In the genomic region with DNA sequence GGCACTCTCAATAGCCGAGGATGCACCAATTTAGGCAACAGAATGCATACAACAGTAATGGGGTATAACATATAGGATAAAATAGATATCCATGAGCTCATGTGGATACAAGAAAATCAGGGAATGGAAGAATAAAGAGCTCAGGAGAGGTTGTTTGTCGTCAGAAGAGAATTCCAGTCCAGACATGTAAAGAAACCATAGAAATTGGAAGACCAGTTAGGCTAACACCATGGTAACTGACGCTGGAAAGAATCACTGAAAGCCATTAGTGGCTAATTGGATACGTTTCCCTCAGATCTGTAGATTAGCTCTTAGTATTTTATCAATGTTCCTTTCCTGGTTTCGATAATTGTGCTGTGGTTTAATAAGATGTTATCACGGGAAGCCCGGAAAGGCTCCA, we compare ENCODE assay signal across 21 mouse cellular contexts. TPM values are rescaled to one million over a fixed set of nuclear protein-coding genes. Genes with fewer than 3 reads are reported as not detected.
DNase-seq lines count a peak whose midpoint lies in the region; ATAC-seq and TF ChIP-seq lines count a peak whose summit lies in the region.
"Had no signal": no experiment of that assay in that cellular context is flagged by ENCODE, and none has a peak within 500 bp of the region (broad histone marks: within the 10 kb centered on the region; RNA-seq: fewer than 3 reads in every experiment).

No protein-coding gene starts in this region.

- no peak overlapping the region for H3K4me2 ChIP-seq in forebrain, embryonic 11.5 days (ENCODE audit: low read depth, low read length, severe bottlenecking)
- H3K4me2 ChIP-seq in forebrain, embryonic 13.5 days = no peak overlapping the region
- H3K4me2 ChIP-seq in kidney, embryonic 15.5 days = no peak overlapping the region
- no peak overlapping the region for H3K4me2 ChIP-seq in intestine, embryonic 16.5 days (ENCODE audit: low read depth, low read length)
- H3K4me2 ChIP-seq: embryonic facial prominence, embryonic 12.5 days; forebrain, embryonic 15.5 days had no signal

- TF ChIP-seq CTCF in brain, embryonic 14.5 days (IDR thresholded peaks at IDR 0.05; ENCODE audit: borderline replicate concordance, extremely low read depth, insufficient read depth, insufficient read length) = no peak

- H3K27ac ChIP-seq in forebrain, embryonic 11.5 days (ENCODE audit: low read depth, low read length) = 0 out of 2 replicates have a peak overlapping the region, but pooled peaks have one; percentile 14
- no peak overlapping the region for H3K27ac ChIP-seq in forebrain, embryonic 13.5 days
- H3K27ac ChIP-seq in kidney, embryonic 15.5 days = peak overlapping the region; percentile 65; the same call in 1 of the 2 replicates
- H3K27ac ChIP-seq in intestine, embryonic 16.5 days (ENCODE audit: low read length) = no peak overlapping the region
- H3K27ac ChIP-seq: embryonic facial prominence, embryonic 12.5 days; forebrain, embryonic 15.5 days had no signal

- no peaks in the 10 kb centered on the region for H3K27me3 ChIP-seq in forebrain, embryonic 11.5 days (ENCODE audit: control insufficient read depth, insufficient read depth, low read length)
- H3K27me3 ChIP-seq in forebrain, embryonic 13.5 days = no peaks in the 10 kb centered on the region
- no peaks in the 10 kb centered on the region for H3K27me3 ChIP-seq in kidney, embryonic 15.5 days
- no peaks in the 10 kb centered on the region for H3K27me3 ChIP-seq in intestine, embryonic 16.5 days (replicated peaks; ENCODE audit: control insufficient read depth, insufficient read depth, low read length)
- H3K27me3 ChIP-seq: embryonic facial prominence, embryonic 12.5 days; forebrain, embryonic 15.5 days had no signal

- ATAC-seq in forebrain, embryonic 11.5 days (replicated peaks; ENCODE audit: low FRiP score) = no peak
- no peak for ATAC-seq in forebrain, embryonic 13.5 days
- no peak for ATAC-seq in kidney, embryonic 15.5 days (replicated peaks; ENCODE audit: low FRiP score)
- ATAC-seq in intestine, embryonic 16.5 days = no peak
- ATAC-seq: forebrain, embryonic 15.5 days had no signal

- no peaks in the 10 kb centered on the region for H3K36me3 ChIP-seq in forebrain, embryonic 11.5 days (ENCODE audit: control insufficient read depth, insufficient read depth, low read length)
- H3K36me3 ChIP-seq in forebrain, embryonic 13.5 days (ENCODE audit: poor library complexity, severe bottlenecking) = no peaks in the 10 kb centered on the region
- no peaks in the 10 kb centered on the region for H3K36me3 ChIP-seq in kidney, embryonic 15.5 days
- H3K36me3 ChIP-seq in intestine, embryonic 16.5 days (ENCODE audit: control insufficient read depth, insufficient read depth, low read length) = no peaks in the 10 kb centered on the region
- H3K36me3 ChIP-seq: embryonic facial prominence, embryonic 10.5 days; embryonic facial prominence, embryonic 12.5 days; forebrain, embryonic 15.5 days had no signal

- H3K9me3 ChIP-seq in forebrain, embryonic 11.5 days (ENCODE audit: control insufficient read depth, low read length) = no peaks in the 10 kb centered on the region
- no peaks in the 10 kb centered on the region for H3K9me3 ChIP-seq in forebrain, embryonic 13.5 days (replicated peaks)
- no peaks in the 10 kb centered on the region for H3K9me3 ChIP-seq in kidney, embryonic 15.5 days (replicated peaks)
- no peaks in the 10 kb centered on the region for H3K9me3 ChIP-seq in intestine, embryonic 16.5 days (ENCODE audit: control insufficient read depth, low read length)
- H3K9me3 ChIP-seq: embryonic facial prominence, embryonic 10.5 days; embryonic facial prominence, embryonic 12.5 days; forebrain, embryonic 15.5 days had no signal

- no peak overlapping the region for H3K4me3 ChIP-seq in forebrain, embryonic 11.5 days (ENCODE audit: low read depth, low read length)
- H3K4me3 ChIP-seq in forebrain, embryonic 13.5 days = no peak overlapping the region
- no peak overlapping the region for H3K4me3 ChIP-seq in kidney, embryonic 15.5 days (replicated peaks)
- no peak overlapping the region for H3K4me3 ChIP-seq in intestine, embryonic 16.5 days (ENCODE audit: low read length)
- H3K4me3 ChIP-seq: embryonic facial prominence, embryonic 10.5 days; embryonic facial prominence, embryonic 12.5 days; forebrain, embryonic 15.5 days had no signal

- 38% methylated on average over 7 of the region's 7 CpGs for WGBS in forebrain, embryonic 11.5 days
- 20% methylated on average over 7 of the region's 7 CpGs for WGBS in forebrain, embryonic 13.5 days
- WGBS in kidney, embryonic 15.5 days = 73% methylated on average over 7 of the region's 7 CpGs
- WGBS in intestine, embryonic 16.5 days = 71% methylated on average over 7 of the region's 7 CpGs

- H3K4me1 ChIP-seq in forebrain, embryonic 11.5 days (replicated peaks; ENCODE audit: control insufficient read depth, insufficient read depth, low read length) = peaks cover 11% of the 10 kb centered on the region
- H3K4me1 ChIP-seq in forebrain, embryonic 13.5 days = peaks cover 20% of the 10 kb centered on the region
- H3K4me1 ChIP-seq in kidney, embryonic 15.5 days = peaks cover 24% of the 10 kb centered on the region
- H3K4me1 ChIP-seq in intestine, embryonic 16.5 days (ENCODE audit: control insufficient read depth, insufficient read depth, low read length) = no peaks in the 10 kb centered on the region

- TF ChIP-seq POLR2A in brain, embryonic 14.5 days (IDR thresholded peaks at IDR 0.05; ENCODE audit: borderline replicate concordance, extremely low read depth, insufficient read depth, insufficient read length, poor library complexity, severe bottlenecking) = no peak

- no peak overlapping the region for H3K9ac ChIP-seq in forebrain, embryonic 11.5 days (ENCODE audit: low read length)
- no peak overlapping the region for H3K9ac ChIP-seq in forebrain, embryonic 13.5 days
- no peak overlapping the region for H3K9ac ChIP-seq in kidney, embryonic 15.5 days
- no peak overlapping the region for H3K9ac ChIP-seq in intestine, embryonic 16.5 days (ENCODE audit: low read depth, low read length)
- H3K9ac ChIP-seq: embryonic facial prominence, embryonic 12.5 days; forebrain, embryonic 15.5 days had no signal

- DNase-seq in forebrain, embryonic 11.5 days (ENCODE audit: low spot score) = no peak
- no peak for DNase-seq in kidney, postnatal 25 days
- DNase-seq in brain, embryonic 14.5 days (ENCODE audit: low read depth) = peak; percentile 71
- peak; percentile 54 for DNase-seq in retina, embryonic 14.5 days (ENCODE audit: low spot score)
- no peak for DNase-seq in adrenal gland, postnatal 14 days
- DNase-seq: adrenal gland, adult 2 months; adrenal gland, postnatal 10 days; adrenal gland, postnatal 36 days; cerebellum, adult 11 months; cerebellum, adult 2 months; cerebellum, adult 9-10 months; cerebellum, postnatal 10 days; cerebellum, postnatal 25 days had no signal

RNA-seq across cellular contexts. Expression of a gene that starts 41.2 kb away (rescaled TPM):
- 16.7 and 17.7 TPM in 2 replicates for polyA plus RNA-seq in forebrain, embryonic 11.5 days (2014; fragmentation: Nextera tagmentation; extraction: Ambion mirVana)
- polyA plus RNA-seq in forebrain, embryonic 13.5 days (2015; fragmentation: Nextera tagmentation; extraction: Ambion mirVana) = 8.5 and 8.6 TPM in 2 replicates
- polyA plus RNA-seq in kidney, embryonic 15.5 days (2015; fragmentation: Nextera tagmentation; extraction: Ambion mirVana) = 28.1 and 30.6 TPM in 2 replicates
- polyA plus RNA-seq in brain, embryonic 14.5 days (2012; rRNA removed) = 3.4 and 6.4 TPM in 2 replicates
- total RNA-seq in adrenal gland, postnatal 14 days (2021) = 26.3 and 31.4 TPM in 2 replicates
- 10.0 and 11.5 TPM in 2 replicates for polyA plus RNA-seq in intestine, embryonic 16.5 days (2015; fragmentation: Nextera tagmentation; extraction: Ambion mirVana)
- total RNA-seq: MEL had no signal
- polyA plus RNA-seq: C2C12 had no signal

Comparison
In these comparisons a context has a peak if more than half of its experiments do, and no peak if none do; other contexts are left out.
1. H3K27ac ChIP-seq: peak in forebrain, embryonic 11.5 days (single experiment) and kidney, embryonic 15.5 days (single experiment); none in forebrain, embryonic 13.5 days (single experiment) and intestine, embryonic 16.5 days (single experiment).
2. DNase-seq: peak in brain, embryonic 14.5 days (single experiment) and retina, embryonic 14.5 days (single experiment); none in forebrain, embryonic 11.5 days (single experiment), kidney, postnatal 25 days (0 of 2) and adrenal gland, postnatal 14 days (single experiment).